Mouse (Mus musculus): ENCODE data around the gene Coil.
"Not testable (repeated sequence)": the region's sequence is repeated elsewhere in the genome, so short reads cannot be mapped to it uniquely, and the experiment has no call there.

The Coil gene

GRCm38 (mm10) chr11:89006404-89006803, 36.4 kb downstream of the Coil start:
- DNase-seq: no peak

GRCm38 (mm10) chr11:89007582-89007981, 37.5 kb downstream of the Coil start:
- DNase-seq: no peak

- DNase-seq: no peak
Observed at GRCm38 (mm10) chr11:89009066-89009465, 39.0 kb downstream of the Coil start.

GRCm38 (mm10) chr11:89009496-89009895, 39.4 kb downstream of the Coil start:
- DNase-seq: no peak

- no peak for DNase-seq
Observed at GRCm38 (mm10) chr11:89012241-89012640, 42.2 kb downstream of the Coil start.

GRCm38 (mm10) chr11:89017514-89018182, 47.6 kb downstream of the Coil start:
- no peak for DNase-seq

- DNase-seq: peak; percentile 32
Observed at GRCm38 (mm10) chr11:89020681-89021305, 50.7 kb downstream of the Coil start.

- no peak for DNase-seq
Observed at GRCm38 (mm10) chr11:89021687-89022086, 51.6 kb downstream of the Coil start.

GRCm38 (mm10) chr11:89022120-89022731, 52.2 kb downstream of the Coil start:
- DNase-seq: no peak

- no peak for DNase-seq
Observed at GRCm38 (mm10) chr11:89023477-89023876, 53.4 kb downstream of the Coil start.

GRCm38 (mm10) chr11:89024181-89024881, 54.3 kb downstream of the Coil start:
- DNase-seq: peak; percentile 41

- no peak for DNase-seq
Observed at GRCm38 (mm10) chr11:89025603-89026002, 55.6 kb downstream of the Coil start.

- DNase-seq: no peak
Observed at GRCm38 (mm10) chr11:89026117-89026516, 56.1 kb downstream of the Coil start.

- no peak for DNase-seq
Observed at GRCm38 (mm10) chr11:89027955-89028361, 57.9 kb downstream of the Coil start.

- DNase-seq: no peak
Observed at GRCm38 (mm10) chr11:89028871-89029405, 58.9 kb downstream of the Coil start.

- no peak for DNase-seq
Observed at GRCm38 (mm10) chr11:89030552-89030951, 60.5 kb downstream of the Coil start.

- no peak for DNase-seq
Observed at GRCm38 (mm10) chr11:89031189-89031588, 61.1 kb downstream of the Coil start.

GRCm38 (mm10) chr11:89034592-89034991, 64.5 kb downstream of the Coil start:
- DNase-seq: no peak

- DNase-seq: no peak
Observed at GRCm38 (mm10) chr11:89035552-89035951, 65.5 kb downstream of the Coil start.

GRCm38 (mm10) chr11:89038496-89038895, 68.4 kb downstream of the Coil start:
- no peak for DNase-seq

- peak; percentile 51 for DNase-seq
Observed at GRCm38 (mm10) chr11:89039325-89039724, 69.3 kb downstream of the Coil start.

- DNase-seq: not testable (repeated sequence)
Observed at GRCm38 (mm10) chr11:89041073-89041472, 71.0 kb downstream of the Coil start.

Data from retina, postnatal 1 day (tissue).